Mouse (Mus musculus): Measurements from ENCODE around the gene Retn.

Retn gene

GRCm38 (mm10) chr8:3655526-3655925, at the start of gene Retn:
TSS of gene Retn (plus strand) at chr8:3655770.
- DNase-seq (ENCODE audit: low read depth): no peak

- DNase-seq (ENCODE audit: low read depth): no peak
Observed at GRCm38 (mm10) chr8:3606593-3606992, 49.0 kb upstream of the Retn start.

- no peak for DNase-seq (ENCODE audit: low read depth)
Observed at GRCm38 (mm10) chr8:3607822-3608221, 47.7 kb upstream of the Retn start.

- DNase-seq (ENCODE audit: low read depth): no peak
Observed at GRCm38 (mm10) chr8:3609046-3609815, 46.3 kb upstream of the Retn start.

- no peak for DNase-seq (ENCODE audit: low read depth)
Observed at GRCm38 (mm10) chr8:3609816-3610150, 45.8 kb upstream of the Retn start.

- peak; percentile 100 for DNase-seq (ENCODE audit: low read depth)
Observed at GRCm38 (mm10) chr8:3621199-3621970, 34.2 kb upstream of the Retn start, which contains the start of the genes Xab2 and Pet100. TSS of gene Xab2 (minus strand) at chr8:3621316. TSS of gene Pet100 (plus strand) at chr8:3621548.

- DNase-seq (ENCODE audit: low read depth): no peak
Observed at GRCm38 (mm10) chr8:3622119-3622518, 33.5 kb upstream of the Retn start.

- no peak for DNase-seq (ENCODE audit: low read depth)
Observed at GRCm38 (mm10) chr8:3625445-3625844, 30.1 kb upstream of the Retn start, which contains the start of gene Pcp2. TSS of gene Pcp2 (minus strand) at chr8:3625545.

- no peak for DNase-seq (ENCODE audit: low read depth)
Observed at GRCm38 (mm10) chr8:3626971-3627370, 28.6 kb upstream of the Retn start.

- DNase-seq (ENCODE audit: low read depth): no peak
Observed at GRCm38 (mm10) chr8:3628014-3628413, 27.6 kb upstream of the Retn start.

- peak; percentile 68 for DNase-seq (ENCODE audit: low read depth)
Observed at GRCm38 (mm10) chr8:3630647-3631477, 24.7 kb upstream of the Retn start, which contains the start of gene Stxbp2. TSS of gene Stxbp2 (plus strand) at chr8:3630955.

- DNase-seq (ENCODE audit: low read depth): no peak
Observed at GRCm38 (mm10) chr8:3631478-3631875, 24.1 kb upstream of the Retn start.

- peak; percentile 71 for DNase-seq (ENCODE audit: low read depth)
Observed at GRCm38 (mm10) chr8:3645804-3646203, 9.8 kb upstream of the Retn start.

GRCm38 (mm10) chr8:3646824-3647531, 8.6 kb upstream of the Retn start:
- DNase-seq (ENCODE audit: low read depth): no peak

- no peak for DNase-seq (ENCODE audit: low read depth)
Observed at GRCm38 (mm10) chr8:3647561-3647960, 8.0 kb upstream of the Retn start.

GRCm38 (mm10) chr8:3648268-3648667, 7.3 kb upstream of the Retn start:
- no peak for DNase-seq (ENCODE audit: low read depth)

- no peak for DNase-seq (ENCODE audit: low read depth)
Observed at GRCm38 (mm10) chr8:3648990-3649389, 6.6 kb upstream of the Retn start.

- no peak for DNase-seq (ENCODE audit: low read depth)
Observed at GRCm38 (mm10) chr8:3652845-3653244, 2.7 kb upstream of the Retn start.

- DNase-seq (ENCODE audit: low read depth): no peak
Observed at GRCm38 (mm10) chr8:3654726-3655508, 653 bp upstream of the Retn start.

GRCm38 (mm10) chr8:3656725-3657381, 1.3 kb downstream of the Retn start:
- no peak for DNase-seq (ENCODE audit: low read depth)
